Mouse (Mus musculus) gastrocnemius, adult 2 months (tissue): ENCODE results near the gene Rpgrip1l. TPM values are rescaled to one million over a fixed set of nuclear protein-coding genes. Genes with fewer than 3 reads are reported as not detected.

Source experiments
- DNase-seq: peaks from one replicate; pipeline ENCODE4 v3.0.0; 2022
- H3K27ac ChIP-seq: fragments of 200-600 bp; 2 replicates; pipeline ENCODE4 v1.8.1; 2022; ENCODE audit warnings: mild to moderate bottlenecking
- H3K4me3 ChIP-seq: fragments of 200-600 bp; 2 replicates; pipeline ENCODE4 v1.8.1; 2022; ENCODE audit warnings: mild to moderate bottlenecking, moderate library complexity
- CTCF ChIP-seq: fragments of 200-600 bp; IDR thresholded peaks from 2 replicates; pipeline ENCODE4 v1.8.1; 2022; ENCODE audit warnings: antibody characterized with exemption, mild to moderate bottlenecking, moderate library complexity
- intact Hi-C: fragments of 180-260 bp; cut with DNase I; formaldehyde crosslinking; loops from one replicate; pipeline ENCODE4 v1.15.1; 2025
- total RNA-seq, 2 experiments: library from RNA; stranded (reverse); gene quantifications; 2 replicates each; pipeline ENCODE4 v1.2.3; 2021

Gene Rpgrip1l
- total RNA-seq, 2 experiments from 2014 or later: 2.0 to 2.3 TPM

- intact Hi-C loops: no loop called here
- no peak for TF ChIP-seq CTCF
Measured at GRCm38 (mm10) chr8:91242721-91243120, 70.3 kb downstream of the Rpgrip1l start.

GRCm38 (mm10) chr8:91241873-91242519, 71.1 kb downstream of the Rpgrip1l start:
- Histone ChIP-seq H3K4me3 (no peak overlapping the region), H3K27ac (no peak overlapping the region)
- intact Hi-C loops: no loop called here
- no peak for DNase-seq
- TF ChIP-seq CTCF: no peak

More at GRCm38 (mm10) chr8:91242721-91243120, 70.3 kb downstream of the Rpgrip1l start:
- DNase-seq: no peak
- Histone ChIP-seq H3K4me3 (no peak overlapping the region), H3K27ac (no peak overlapping the region)

DNA sequence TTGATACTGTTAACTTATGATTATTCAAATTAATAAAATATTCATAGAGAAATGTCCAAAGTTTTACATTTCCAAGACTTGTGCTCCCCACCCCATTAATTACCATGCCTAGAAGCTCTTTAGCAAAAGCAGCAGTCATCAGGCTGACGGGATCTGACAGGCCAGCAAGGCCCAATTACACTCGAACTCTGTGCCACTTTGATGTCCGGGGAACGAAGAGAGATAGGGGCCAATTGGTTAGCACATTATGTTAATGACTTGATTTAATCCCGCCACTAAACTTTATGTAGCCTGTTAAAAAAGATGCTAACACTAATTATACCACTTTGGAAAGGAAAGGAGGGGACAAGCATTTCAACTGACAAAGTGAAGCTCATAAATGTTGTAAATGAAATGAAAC, 71.7 kb downstream of the Rpgrip1l start:
- no peak for DNase-seq
- no peak for TF ChIP-seq CTCF
- intact Hi-C loops: no loop called here
- H3K4me3 ChIP-seq: no peak overlapping the region
- H3K27ac ChIP-seq: no peak overlapping the region

- H3K27ac ChIP-seq: no peak overlapping the region
- no peak for DNase-seq
- intact Hi-C loops: no loop called here
- no peak for TF ChIP-seq CTCF
- H3K4me3 ChIP-seq: no peak overlapping the region
Measured at GRCm38 (mm10) chr8:91237191-91237590, 75.9 kb downstream of the Rpgrip1l start.

DNA sequence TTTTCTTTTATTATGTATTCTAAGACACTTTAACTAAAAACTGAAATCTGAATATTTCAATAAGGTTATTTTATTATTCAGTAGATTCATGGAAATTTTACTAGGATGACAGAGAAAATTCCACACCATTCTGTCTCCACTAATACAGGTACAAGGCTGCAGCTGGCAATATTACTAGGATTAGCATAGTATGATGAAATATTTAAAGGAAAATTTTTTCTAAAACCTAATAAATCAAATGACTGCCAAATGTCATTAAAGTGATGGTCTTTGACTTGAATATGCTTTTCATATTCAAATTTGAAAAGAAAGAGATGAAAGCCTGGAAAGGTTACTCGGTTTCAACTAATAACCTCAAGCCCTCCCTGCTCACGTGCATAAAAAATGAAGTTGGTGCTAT, 79.0 kb downstream of the Rpgrip1l start:
- intact Hi-C loops: no loop called here
- no peak for TF ChIP-seq CTCF
- H3K27ac ChIP-seq: no peak overlapping the region

GRCm38 (mm10) chr8:91227421-91227841, 85.6 kb downstream of the Rpgrip1l start:
- no peak for DNase-seq
- no peak overlapping the region for H3K27ac ChIP-seq
- no peak overlapping the region for H3K4me3 ChIP-seq
- intact Hi-C loops: no loop called here
- TF ChIP-seq CTCF: no peak

More for the DNA sequence above, 79.0 kb downstream of the Rpgrip1l start:
- no peak for DNase-seq
- no peak overlapping the region for H3K4me3 ChIP-seq

- Histone ChIP-seq H3K4me3 (no peak overlapping the region), H3K27ac (no peak overlapping the region)
- TF ChIP-seq CTCF: no peak
- intact Hi-C loops: no loop called here
- no peak for DNase-seq
Measured at GRCm38 (mm10) chr8:91224227-91224626, 88.8 kb downstream of the Rpgrip1l start.

- no peak for DNase-seq
- Histone ChIP-seq H3K4me3 (no peak overlapping the region), H3K27ac (no peak overlapping the region)
- TF ChIP-seq CTCF: no peak
- intact Hi-C loops: no loop called here
Measured at GRCm38 (mm10) chr8:91221841-91222240, 91.2 kb downstream of the Rpgrip1l start.

DNA sequence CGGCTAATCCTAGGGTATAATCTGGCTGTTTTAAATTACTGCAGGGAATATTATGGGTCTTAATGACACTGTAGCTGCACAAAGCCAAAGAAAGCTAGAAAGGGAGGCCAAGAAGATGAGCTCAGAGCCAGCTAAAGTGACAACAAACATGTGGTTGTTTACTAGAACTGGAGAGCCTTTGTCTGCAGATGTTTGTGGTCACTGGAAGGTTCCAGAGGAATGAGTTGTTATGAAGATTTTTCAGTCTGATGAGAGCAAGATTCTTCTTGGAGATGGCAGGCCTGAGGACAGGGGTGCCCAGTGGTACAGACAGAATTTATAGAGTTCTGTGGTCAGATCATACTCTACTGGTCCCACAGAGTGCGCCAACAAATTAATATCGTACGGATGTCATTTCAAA, 94.8 kb downstream of the Rpgrip1l start:
- Histone ChIP-seq H3K27ac (peak overlapping the region; percentile 49; the same call in 1 of the 2 replicates), H3K4me3 (no peak overlapping the region)
- intact Hi-C loops: no loop called here
- no peak for DNase-seq
- TF ChIP-seq CTCF: no peak

DNA sequence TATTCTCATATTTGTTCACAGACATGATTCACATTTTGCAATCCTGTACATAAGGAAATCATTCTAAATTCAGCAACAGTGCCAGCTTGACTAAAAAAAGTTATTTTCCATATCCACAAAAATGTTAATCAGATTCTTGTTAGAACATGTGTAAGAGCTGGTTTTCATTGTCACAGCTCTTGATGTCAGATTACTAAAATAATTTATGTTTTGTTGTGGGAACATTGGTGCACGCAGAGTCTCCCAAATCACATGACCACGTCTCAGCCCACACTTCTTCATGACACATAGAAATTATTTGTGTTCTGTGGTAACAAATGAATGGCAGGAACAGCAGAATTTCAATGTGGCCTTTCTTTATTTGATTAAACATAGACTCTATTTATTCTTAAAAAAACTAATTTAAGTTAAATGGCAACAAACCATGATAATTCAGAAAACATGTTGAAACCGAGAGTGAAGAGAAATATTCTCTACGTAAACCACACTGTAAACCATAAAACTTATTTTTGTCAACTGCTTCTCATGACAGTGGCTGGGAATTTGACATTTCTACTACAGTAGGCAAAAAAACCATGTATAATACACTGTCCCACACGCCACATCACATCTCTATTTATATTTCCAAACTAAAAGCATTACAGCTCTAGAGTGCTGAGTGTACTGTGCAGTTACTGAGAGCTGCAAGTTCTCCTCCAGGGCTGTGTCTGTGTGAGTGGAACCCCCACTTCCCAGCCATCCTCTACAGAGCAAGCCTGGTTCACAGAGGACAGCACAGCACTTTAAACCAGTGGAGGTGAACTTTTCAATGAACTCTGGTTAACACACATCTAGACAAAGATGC, 95.8 kb downstream of the Rpgrip1l start:
- Histone ChIP-seq H3K4me3 (peak overlapping the region; percentile 32), H3K27ac (peak overlapping the region; percentile 38; the same call in 1 of the 2 replicates)
- no peak for TF ChIP-seq CTCF
- intact Hi-C loops: no loop called here
- no peak for DNase-seq

DNA sequence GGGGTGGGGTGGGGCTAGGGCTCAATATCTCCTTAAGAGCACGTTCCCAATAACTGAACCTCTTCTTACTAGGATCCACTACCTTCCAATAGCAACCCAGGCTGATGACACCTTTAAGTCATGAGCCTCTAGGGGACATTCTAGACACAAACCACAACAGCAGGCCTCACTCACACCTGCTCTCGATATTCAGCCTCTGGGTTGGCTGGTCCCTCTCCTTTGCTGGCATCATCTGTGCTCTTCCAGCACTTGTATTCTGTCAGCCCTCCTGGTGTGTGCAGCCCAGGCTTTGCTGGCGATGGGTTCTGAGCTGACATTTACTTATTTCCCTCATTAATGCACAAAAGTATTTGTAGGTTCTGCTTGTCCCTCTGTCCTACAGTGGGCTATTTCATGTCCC, 98.8 kb downstream of the Rpgrip1l start:
- intact Hi-C loops: no loop called here
- Histone ChIP-seq H3K27ac (no peak overlapping the region), H3K4me3 (no peak overlapping the region)
- TF ChIP-seq CTCF: no peak
- DNase-seq: no peak

DNA sequence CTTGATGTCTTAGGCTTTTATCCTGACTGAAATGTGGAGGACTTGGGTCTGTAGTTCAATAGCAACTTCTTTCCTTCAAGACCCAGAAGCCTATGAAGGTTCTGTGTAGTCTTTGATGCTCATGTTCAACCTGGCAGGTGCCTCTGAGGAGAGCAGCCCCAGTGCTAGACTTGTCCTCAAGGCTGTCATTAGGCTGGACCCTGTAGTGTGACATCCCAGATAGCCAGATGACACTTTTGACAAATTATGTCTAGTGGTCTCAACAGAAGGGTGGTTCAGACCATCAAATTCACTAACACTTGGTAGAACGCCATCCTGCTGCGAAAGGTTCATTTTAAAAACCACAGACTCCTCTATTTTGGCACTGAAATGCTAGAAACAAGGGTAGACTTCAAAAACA, 100.1 kb downstream of the Rpgrip1l start:
- no peak for DNase-seq
- intact Hi-C loops: no loop called here
- no peak overlapping the region for H3K27ac ChIP-seq

DNA sequence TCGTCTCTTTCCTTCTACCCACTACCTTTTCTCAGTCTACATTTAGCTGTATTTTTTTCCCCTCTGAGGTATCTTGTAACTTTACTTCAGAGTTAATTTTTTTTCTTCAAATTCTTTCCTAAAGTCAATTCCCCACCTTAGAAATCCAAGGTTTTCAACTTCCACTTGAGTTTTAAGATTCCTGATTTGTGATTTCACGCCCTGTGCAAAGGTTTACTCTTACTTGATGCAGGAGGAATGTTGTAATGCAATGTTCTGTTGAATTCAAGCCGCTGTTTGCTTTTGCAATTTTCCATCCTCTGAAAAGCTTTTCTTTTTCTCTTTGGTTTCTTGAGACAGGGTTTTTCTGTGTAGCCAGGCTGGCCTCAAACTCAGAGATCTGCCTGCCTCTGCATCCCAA, 103.4 kb downstream of the Rpgrip1l start:
- Histone ChIP-seq H3K4me3 (no peak overlapping the region), H3K27ac (no peak overlapping the region)
- no peak for TF ChIP-seq CTCF
- intact Hi-C loops: no loop called here
- no peak for DNase-seq

More for the DNA sequence above, 100.1 kb downstream of the Rpgrip1l start:
- H3K4me3 ChIP-seq: no peak overlapping the region
- TF ChIP-seq CTCF: no peak
